Mouse (Mus musculus) brain, embryonic 14.5 days (tissue): ENCODE results near the gene Il1rl2.

Experiments
- CTCF ChIP-seq: fragments of 200-500 bp; IDR thresholded peaks from 2 replicates; pipeline ENCODE4 v1.5.1; 2012; ENCODE audit warnings: inconsistent platforms, mild to moderate bottlenecking, moderate library complexity, borderline replicate concordance; ENCODE audit not compliant: insufficient read depth, insufficient read length; ENCODE audit errors: extremely low read depth
- POLR2A ChIP-seq: fragments of 200-500 bp; IDR thresholded peaks from 2 replicates; pipeline ENCODE4 v1.6.1; 2012; ENCODE audit warnings: mild to moderate bottlenecking, inconsistent platforms, borderline replicate concordance; ENCODE audit not compliant: poor library complexity, insufficient read depth, insufficient read length, severe bottlenecking; ENCODE audit errors: extremely low read depth

DNA sequence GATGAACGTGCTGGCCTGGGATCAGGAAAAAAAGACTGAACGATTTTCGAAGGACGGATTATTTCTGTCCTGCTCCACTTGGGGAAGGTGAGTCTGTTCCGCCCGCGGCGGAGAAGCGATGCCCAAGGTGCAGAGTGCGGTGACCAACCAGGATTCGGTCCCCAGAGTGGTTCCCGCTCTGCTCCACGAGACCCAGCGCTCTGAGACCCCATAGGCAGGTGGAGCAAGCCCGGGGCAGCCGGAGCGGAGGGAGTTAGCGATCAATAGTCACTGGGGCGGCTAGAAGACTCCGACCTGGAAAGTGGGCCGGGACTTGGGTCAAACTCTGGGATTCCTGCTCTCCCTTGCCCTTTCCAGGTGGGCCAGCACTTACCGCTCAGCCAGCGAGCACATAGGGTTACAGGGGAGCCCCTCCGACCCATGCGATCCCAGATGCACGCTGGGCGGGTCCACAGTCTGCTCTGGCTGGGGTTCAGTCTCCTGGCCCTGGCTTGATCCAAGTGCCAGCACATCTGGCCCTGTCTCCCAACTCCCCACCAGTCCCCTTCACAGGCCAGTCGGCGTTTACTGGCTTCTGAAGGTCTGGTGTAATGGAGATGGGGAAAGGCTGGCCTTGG lies 1.4 kb downstream of the Il1rl2 start:
- TF ChIP-seq CTCF (no peak), POLR2A (no peak)
